Mouse (Mus musculus): ENCODE results near the gene Gm11037.

DNA sequence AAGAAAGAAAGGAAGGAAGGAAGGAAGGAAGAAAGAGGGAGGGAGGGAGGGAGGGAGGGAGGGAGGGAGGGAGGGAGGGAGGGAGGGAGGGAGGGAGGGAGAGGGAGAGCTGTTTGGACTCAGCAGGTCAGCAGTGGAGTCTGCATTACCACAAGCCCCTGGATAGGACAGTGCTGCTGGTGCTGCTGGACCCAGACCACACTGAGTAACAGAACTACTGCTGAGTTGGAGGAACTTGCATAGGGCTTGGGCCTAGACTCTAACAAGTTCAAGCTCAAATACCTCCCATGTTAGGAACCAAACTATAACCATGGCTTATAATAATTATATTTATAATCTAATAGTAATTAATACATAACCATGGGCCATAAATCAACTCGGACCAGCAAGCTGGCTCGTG is 2.4 kb upstream of the Gm11037 start:
- TF ChIP-seq CTCF (IDR thresholded peaks at IDR 0.05; ENCODE audit: low read depth) (no peak), EP300 (optimal IDR thresholded peaks at IDR 0.05) (no peak)
